Mouse (Mus musculus) bone marrow macrophage, adult 2 months (primary cell): Measurements from ENCODE around the gene Ptch1.

Experiments
- CTCF ChIP-seq: IDR thresholded peaks from 2 replicates; pipeline ENCODE4 v1.5.1; 2012; ENCODE audit warnings: low read depth, mild to moderate bottlenecking, low read length, moderate library complexity
- POLR2A ChIP-seq: IDR thresholded peaks from 2 replicates; pipeline ENCODE4 v1.6.1; 2012; ENCODE audit warnings: mild to moderate bottlenecking, low read depth, low read length, borderline replicate concordance

DNA sequence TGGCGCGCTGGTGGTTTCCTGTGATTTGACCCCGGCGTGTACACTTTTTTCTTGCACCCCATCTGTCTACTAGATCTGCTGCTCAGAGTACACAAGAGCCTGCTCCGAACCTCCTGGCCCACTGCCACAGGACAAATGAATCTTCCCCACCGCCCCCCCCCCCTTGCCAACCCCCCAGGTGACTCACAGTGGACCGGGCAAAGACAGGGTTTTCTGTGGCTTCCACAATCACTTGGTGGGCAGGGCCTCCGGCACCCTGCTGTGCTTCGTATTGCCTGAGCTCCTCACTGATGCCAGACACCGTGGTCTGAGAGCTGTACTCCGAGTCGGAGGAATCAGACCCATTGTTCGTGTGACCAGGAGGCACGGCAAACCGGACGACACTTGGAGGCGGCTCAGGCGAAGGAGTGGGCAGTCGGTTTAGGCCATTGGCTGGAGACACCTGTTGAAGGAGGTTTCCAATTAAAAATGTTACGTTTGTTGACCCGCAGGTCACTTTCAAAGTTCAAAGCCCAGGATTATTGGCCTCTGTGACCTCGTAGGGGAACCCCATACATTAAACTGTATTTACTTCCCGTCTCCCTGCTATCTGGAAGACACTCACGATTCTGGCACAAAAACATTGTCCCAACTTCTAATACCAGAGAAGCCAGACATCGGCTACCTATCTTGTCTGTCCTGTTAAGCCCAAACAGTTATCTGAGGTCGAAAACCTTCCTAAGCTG, 59.9 kb downstream of the Ptch1 start:
- no peak for TF ChIP-seq CTCF
- no peak for TF ChIP-seq POLR2A
